Mouse (Mus musculus): Measurements from ENCODE around the gene Kctd19. TPM values are rescaled to one million over a fixed set of nuclear protein-coding genes. Genes with fewer than 3 reads are reported as not detected.

Kctd19 gene
- polyA plus RNA-seq, 1 experiment: 0.32 TPM

DNA sequence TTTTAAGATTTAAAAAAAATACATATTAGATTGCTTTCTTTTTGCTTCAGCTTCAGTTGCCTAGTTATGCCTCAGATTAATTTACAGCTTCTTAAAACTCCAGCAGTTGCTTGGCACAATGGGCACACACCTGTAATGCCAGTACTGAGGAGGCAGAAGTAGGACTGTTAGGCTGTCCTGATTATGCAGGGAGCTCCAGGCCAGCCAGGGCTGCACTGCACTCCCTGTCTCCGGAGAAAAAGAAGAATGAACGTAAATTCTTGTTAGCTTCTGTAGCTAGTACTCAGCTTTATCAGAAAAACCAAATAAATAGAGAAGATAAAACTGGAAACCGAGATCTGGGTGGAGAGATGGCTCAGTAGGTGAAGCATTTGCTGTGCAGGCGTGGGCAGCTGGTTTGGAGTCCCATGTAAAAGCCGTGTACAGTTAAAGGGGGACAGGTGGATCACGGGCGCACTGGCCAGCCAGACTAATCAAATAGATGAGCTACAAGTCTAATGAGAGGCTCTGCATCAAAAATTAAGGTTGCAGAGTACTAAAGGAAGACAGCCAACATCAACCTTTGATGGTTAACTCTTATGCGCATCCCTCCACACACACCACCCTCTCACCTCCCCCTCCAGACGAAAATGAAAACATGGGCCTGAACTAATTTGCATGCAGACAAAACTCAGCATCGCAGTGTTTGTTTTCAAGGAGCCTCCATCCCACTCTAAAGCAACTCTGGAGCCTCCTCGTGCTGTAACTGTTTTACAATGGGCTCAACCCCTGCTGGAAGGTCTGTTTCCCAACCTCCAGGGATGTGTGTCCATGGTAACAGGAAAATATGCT, 32.2 kb upstream of the Kctd19 start:
- TF ChIP-seq POLR2A (IDR thresholded peaks at IDR 0.05; ENCODE audit: borderline replicate concordance, extremely low read depth, low read depth, low read length): no peak
- TF ChIP-seq CTCF (IDR thresholded peaks at IDR 0.05; ENCODE audit: insufficient read depth, low read length): no peak
- DNase-seq: no peak
- 49% methylated on average over 11 of the region's 11 CpGs for WGBS
- no peaks in the 10 kb centered on the region for H3K4me1 ChIP-seq (ENCODE audit: control insufficient read depth, insufficient read depth, low read length)
- H3K4me3 ChIP-seq (replicated peaks; ENCODE audit: extremely low read depth, low read depth, low read length): no peak overlapping the region

DNA sequence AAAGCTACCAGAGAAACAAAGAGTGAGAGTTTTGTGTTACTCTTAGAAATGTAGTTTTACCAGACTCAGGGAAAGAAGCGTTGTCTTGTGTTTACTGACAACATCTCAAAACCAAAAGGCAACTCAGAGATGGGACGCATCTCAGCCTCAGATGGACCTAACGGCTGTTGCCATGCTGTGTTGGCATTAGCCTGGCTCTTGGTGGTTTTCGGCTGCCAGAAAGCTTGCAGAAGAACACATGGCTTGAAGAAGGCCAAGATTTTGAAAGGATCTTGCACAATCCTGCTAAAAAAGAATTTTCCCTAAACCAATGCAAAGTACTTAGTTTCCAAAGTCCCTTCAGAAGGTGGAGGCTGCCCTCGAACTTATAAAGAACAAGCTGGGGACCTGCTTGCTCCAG, 29.4 kb upstream of the Kctd19 start:
- DNase-seq: no peak
- WGBS: 76% methylated on average over 5 of the region's 5 CpGs
- H3K4me1 ChIP-seq (ENCODE audit: control insufficient read depth, insufficient read depth, low read length): no peaks in the 10 kb centered on the region
- H3K4me3 ChIP-seq (replicated peaks; ENCODE audit: extremely low read depth, low read depth, low read length): no peak overlapping the region
- TF ChIP-seq CTCF (IDR thresholded peaks at IDR 0.05; ENCODE audit: insufficient read depth, low read length): no peak
- TF ChIP-seq POLR2A (IDR thresholded peaks at IDR 0.05; ENCODE audit: borderline replicate concordance, extremely low read depth, low read depth, low read length): no peak

DNA sequence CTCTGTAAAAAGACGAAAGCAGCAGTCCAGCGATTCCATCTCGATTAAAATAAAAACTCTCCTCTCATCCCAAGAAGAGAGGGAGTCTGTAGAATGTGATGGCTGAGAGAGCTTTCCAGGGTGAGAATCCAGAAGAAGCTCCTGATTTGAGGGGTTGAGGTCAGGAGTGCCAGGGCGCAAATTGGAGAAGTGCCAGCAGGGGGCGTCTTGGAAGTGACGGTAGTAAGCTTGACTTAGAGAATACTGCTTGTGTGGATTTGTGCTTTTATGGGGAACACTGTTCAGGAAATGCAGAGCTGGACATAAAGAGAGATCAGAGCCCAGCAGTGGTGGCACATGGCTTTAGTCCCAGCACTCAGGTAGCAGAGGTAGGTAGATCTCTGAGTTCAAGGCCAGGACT, 28.1 kb upstream of the Kctd19 start:
- Histone ChIP-seq H3K4me1 (ENCODE audit: control insufficient read depth, insufficient read depth, low read length) (no peaks in the 10 kb centered on the region), H3K4me3 (replicated peaks; ENCODE audit: extremely low read depth, low read depth, low read length) (no peak overlapping the region)
- 10% methylated on average over 6 of the region's 6 CpGs for WGBS
- TF ChIP-seq CTCF (IDR thresholded peaks at IDR 0.05; ENCODE audit: insufficient read depth, low read length) (peak; percentile 54), POLR2A (IDR thresholded peaks at IDR 0.05; ENCODE audit: borderline replicate concordance, extremely low read depth, low read depth, low read length) (no peak)
- peak; percentile 49 for DNase-seq

DNA sequence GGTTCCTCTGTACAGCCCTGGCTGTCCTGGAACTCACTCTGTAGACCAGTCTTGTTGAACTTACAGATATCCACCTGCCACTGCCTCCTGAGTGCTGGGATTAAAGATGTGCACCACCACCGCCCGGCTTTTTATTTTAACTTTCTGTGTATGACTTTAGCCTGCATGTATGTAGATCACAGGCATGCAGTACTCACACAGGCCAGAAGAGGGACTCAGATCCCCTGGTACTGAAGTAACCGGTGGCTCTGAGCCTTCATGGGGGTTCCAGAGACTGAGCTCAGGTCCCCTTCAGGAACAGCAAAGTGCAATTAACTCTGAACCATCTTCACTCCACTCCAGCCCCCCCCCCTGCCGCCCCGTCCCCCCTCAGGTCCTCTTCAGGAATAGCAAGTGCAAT, 25.6 kb upstream of the Kctd19 start:
- peaks cover 1% of the 10 kb centered on the region; the same call in 1 of the 2 replicates for H3K4me1 ChIP-seq (ENCODE audit: control insufficient read depth, insufficient read depth, low read length)
- DNase-seq: no peak
- no peak overlapping the region for H3K4me3 ChIP-seq (replicated peaks; ENCODE audit: extremely low read depth, low read depth, low read length)
- WGBS: 61% methylated on average over 5 of the region's 5 CpGs
- TF ChIP-seq POLR2A (IDR thresholded peaks at IDR 0.05; ENCODE audit: borderline replicate concordance, extremely low read depth, low read depth, low read length) (no peak), CTCF (IDR thresholded peaks at IDR 0.05; ENCODE audit: insufficient read depth, low read length) (peak; percentile 50)

DNA sequence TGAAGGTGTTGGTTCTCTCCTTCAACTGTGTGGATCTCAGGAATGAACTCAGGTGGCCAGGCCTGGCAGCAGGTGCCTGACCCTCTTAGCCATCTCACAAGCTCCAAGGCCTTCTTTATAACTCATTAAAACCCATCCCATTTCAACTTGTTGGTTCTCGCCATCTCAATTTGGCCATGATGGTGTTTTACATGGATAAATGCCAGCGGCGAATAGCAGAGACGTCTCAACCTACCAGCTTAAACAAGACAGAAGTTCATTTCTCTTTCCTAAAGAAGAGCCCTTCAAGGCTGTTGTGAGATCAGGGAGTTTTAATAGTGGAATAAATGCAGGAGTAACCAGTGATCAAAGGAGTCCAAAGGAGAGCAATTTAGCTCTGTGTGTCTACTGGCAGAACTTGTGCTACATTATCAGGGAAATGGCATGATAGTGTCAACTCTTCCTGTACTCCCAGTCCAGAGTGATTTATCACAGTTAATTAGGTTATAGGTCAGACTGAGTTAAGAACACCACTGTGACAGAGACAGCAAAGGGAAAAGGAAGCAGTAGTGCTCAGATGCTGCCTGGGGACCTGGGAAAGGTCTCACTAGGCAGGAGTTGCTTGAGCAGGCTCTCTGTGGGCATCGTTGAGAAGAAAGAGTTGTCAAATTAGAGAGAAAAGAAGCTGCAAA, 23.9 kb upstream of the Kctd19 start:
- no peak overlapping the region for H3K4me3 ChIP-seq (replicated peaks; ENCODE audit: extremely low read depth, low read depth, low read length)
- TF ChIP-seq CTCF (IDR thresholded peaks at IDR 0.05; ENCODE audit: insufficient read depth, low read length): no peak
- no peak for TF ChIP-seq POLR2A (IDR thresholded peaks at IDR 0.05; ENCODE audit: borderline replicate concordance, extremely low read depth, low read depth, low read length)
- peaks cover 9% of the 10 kb centered on the region; the same call in 1 of the 2 replicates for H3K4me1 ChIP-seq (ENCODE audit: control insufficient read depth, insufficient read depth, low read length)
- DNase-seq: no peak
- WGBS: 71% methylated on average over 5 of the region's 5 CpGs

DNA sequence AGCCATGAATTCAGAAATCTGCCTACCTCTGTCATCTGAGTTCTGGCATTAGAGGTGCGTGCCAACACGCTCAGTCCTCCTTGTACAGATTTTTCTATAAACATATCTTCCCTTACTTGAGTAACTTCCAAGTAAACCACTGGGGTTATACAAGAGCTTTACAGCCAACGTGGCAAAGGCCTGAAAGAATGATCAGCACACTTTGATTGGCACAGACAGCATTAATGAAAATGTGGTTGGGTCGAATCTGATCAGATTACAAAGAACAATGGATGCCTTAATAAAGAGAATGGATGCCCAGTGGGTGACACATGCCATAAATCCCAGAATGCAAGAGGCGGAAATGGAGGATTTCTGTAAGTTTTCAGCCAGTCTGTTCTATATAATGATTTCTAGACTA, 22.9 kb upstream of the Kctd19 start:
- Histone ChIP-seq H3K4me3 (replicated peaks; ENCODE audit: extremely low read depth, low read depth, low read length) (no peak overlapping the region), H3K4me1 (ENCODE audit: control insufficient read depth, insufficient read depth, low read length) (peaks cover 9% of the 10 kb centered on the region; the same call in 1 of the 2 replicates)
- WGBS: 66% methylated on average over 5 of the region's 5 CpGs
- no peak for DNase-seq
- TF ChIP-seq CTCF (IDR thresholded peaks at IDR 0.05; ENCODE audit: insufficient read depth, low read length) (no peak), POLR2A (IDR thresholded peaks at IDR 0.05; ENCODE audit: borderline replicate concordance, extremely low read depth, low read depth, low read length) (no peak)

DNA sequence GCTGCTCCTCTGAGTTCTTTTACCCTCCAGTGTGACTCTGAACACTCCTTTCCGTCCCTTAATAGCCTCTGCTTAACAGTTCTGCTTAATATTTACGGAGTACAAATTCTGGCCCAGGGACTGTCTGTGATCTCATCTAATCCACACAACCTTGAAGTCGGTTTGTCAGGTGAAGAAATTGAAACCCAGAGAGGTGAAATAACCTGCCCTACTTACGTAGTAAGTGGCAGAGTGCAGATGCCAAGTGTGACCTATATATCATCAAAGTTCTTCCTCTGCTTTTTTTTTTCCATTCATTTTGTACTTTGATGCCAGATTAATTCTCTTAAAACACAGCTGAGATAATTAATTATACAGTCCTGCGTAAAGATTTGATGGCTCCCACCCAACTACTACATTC, 20.8 kb upstream of the Kctd19 start:
- WGBS: 61% methylated on average over 5 of the region's 5 CpGs
- DNase-seq: no peak
- no peak overlapping the region for H3K4me3 ChIP-seq (replicated peaks; ENCODE audit: extremely low read depth, low read depth, low read length)
- TF ChIP-seq POLR2A (IDR thresholded peaks at IDR 0.05; ENCODE audit: borderline replicate concordance, extremely low read depth, low read depth, low read length) (no peak), CTCF (IDR thresholded peaks at IDR 0.05; ENCODE audit: insufficient read depth, low read length) (no peak)
- H3K4me1 ChIP-seq (ENCODE audit: control insufficient read depth, insufficient read depth, low read length): peaks cover 9% of the 10 kb centered on the region

DNA sequence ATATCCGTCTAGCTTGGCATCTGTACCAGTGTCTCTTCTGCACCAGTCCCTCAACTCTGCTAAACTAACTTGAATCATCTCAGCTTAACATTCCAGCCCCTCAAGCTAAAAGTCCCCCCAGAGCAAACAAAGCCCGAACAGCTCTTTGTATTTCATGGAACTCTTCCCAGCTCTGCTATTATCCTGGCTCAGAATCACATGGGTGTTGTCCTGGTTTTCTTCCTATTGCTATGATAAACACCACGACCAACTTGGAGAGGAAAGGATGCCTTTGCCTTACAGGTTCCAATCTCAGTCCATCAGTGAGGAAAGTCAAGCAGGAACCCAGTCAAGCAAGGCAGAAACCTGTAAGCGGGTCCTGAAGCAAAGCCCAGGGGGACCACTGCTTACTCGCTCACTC, 20.2 kb upstream of the Kctd19 start:
- 39% methylated on average over 5 of the region's 5 CpGs for WGBS
- TF ChIP-seq CTCF (IDR thresholded peaks at IDR 0.05; ENCODE audit: insufficient read depth, low read length) (no peak), POLR2A (IDR thresholded peaks at IDR 0.05; ENCODE audit: borderline replicate concordance, extremely low read depth, low read depth, low read length) (no peak)
- H3K4me3 ChIP-seq (replicated peaks; ENCODE audit: extremely low read depth, low read depth, low read length): no peak overlapping the region
- H3K4me1 ChIP-seq (ENCODE audit: control insufficient read depth, insufficient read depth, low read length): peaks cover 11% of the 10 kb centered on the region
- no peak for DNase-seq

DNA sequence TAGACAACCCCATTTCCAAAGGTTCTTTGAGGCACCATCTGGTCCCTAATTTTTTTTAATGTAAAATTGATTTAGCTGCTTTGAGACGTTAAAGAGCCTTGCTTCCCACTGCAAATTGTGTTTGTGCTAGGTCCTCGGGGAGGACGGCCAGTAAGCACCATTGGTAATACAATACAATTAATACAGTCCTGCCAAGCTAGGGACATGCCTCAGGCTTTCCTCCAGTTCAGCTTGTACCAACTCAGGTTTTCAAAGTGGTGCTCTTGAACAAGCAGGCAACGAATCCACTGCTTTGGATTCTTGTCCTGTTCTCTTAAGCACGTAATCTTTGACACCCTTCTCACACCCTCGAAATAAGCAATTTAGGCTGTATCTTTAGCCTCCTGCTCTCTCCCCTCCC, 19.7 kb upstream of the Kctd19 start:
- DNase-seq: no peak
- TF ChIP-seq POLR2A (IDR thresholded peaks at IDR 0.05; ENCODE audit: borderline replicate concordance, extremely low read depth, low read depth, low read length) (no peak), CTCF (IDR thresholded peaks at IDR 0.05; ENCODE audit: insufficient read depth, low read length) (no peak)
- Histone ChIP-seq H3K4me3 (replicated peaks; ENCODE audit: extremely low read depth, low read depth, low read length) (no peak overlapping the region), H3K4me1 (ENCODE audit: control insufficient read depth, insufficient read depth, low read length) (peaks cover 11% of the 10 kb centered on the region)
- 22% methylated on average over 6 of the region's 6 CpGs for WGBS

Measured in lung, adult 2 months (tissue).